Mouse (Mus musculus): ENCODE measurements around the gene Wfdc12. TPM values are rescaled to one million over a fixed set of nuclear protein-coding genes. Genes with fewer than 3 reads are reported as not detected.
A peak's percentile ranks its signal among the peaks of the same experiment; 100 is the strongest.

The Wfdc12 gene
- polyA plus RNA-seq, 1 experiment from 2014 or later = not detected

DNA sequence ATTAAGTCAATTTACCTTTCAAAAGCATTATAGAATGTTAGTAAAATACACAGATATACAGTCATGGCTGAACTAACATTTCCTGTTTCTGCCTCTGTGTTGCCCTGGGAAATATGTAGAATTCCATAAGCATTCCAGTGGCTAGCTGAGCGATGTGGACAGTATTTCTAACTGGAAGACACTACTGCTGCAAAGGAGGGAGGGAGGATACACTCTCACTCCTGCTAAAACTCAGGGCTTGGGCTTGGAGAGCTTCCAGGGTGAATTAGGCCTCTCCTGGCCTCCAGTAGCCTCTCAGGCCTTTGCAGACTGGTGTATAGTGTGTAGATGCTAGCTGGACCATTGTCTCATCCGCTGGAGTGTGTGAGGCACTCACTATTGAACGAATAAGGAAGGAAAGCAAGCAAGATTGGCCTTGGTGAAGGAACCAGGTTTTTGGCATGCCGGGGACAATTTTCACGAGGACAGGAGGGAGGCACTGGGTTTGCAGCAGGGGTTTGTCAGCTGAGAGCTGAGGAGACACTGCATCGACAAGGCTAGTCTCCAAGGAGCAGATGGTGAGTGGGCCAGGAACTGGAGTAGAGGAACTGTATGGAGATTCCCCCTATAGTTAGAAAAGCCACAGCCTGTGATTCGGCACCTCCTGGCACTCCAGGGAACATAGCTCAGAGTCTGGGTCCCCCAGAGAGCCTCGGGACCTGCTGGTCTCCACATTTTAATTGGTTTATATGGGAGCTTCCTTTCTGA, 15.6 kb downstream of the Wfdc12 start:
- no peaks in the 10 kb centered on the region for H3K9me3 ChIP-seq (replicated peaks)
- WGBS = 69% methylated on average over 8 of the region's 8 CpGs
- no peaks in the 10 kb centered on the region for H3K36me3 ChIP-seq
- H3K4me3 ChIP-seq = no peak overlapping the region
- H3K4me2 ChIP-seq = no peak overlapping the region
- peaks cover 22% of the 10 kb centered on the region for H3K4me1 ChIP-seq (replicated peaks)
- no peak overlapping the region for H3K9ac ChIP-seq
- no peak for ATAC-seq (replicated peaks; ENCODE audit: insufficient number of reproducible peaks, insufficient read depth, low FRiP score, low read depth)
- peaks cover 44% of the 10 kb centered on the region for H3K27me3 ChIP-seq
- H3K27ac ChIP-seq = no peak overlapping the region

GRCm38 (mm10) chr2:164173394-164173793, 17.0 kb downstream of the Wfdc12 start:
- Histone ChIP-seq H3K4me3 (no peak overlapping the region), H3K27ac (no peak overlapping the region), H3K4me1 (replicated peaks) (peaks cover 25% of the 10 kb centered on the region), H3K36me3 (no peaks in the 10 kb centered on the region), H3K9me3 (replicated peaks) (no peaks in the 10 kb centered on the region), H3K27me3 (peaks cover 54% of the 10 kb centered on the region), H3K4me2 (no peak overlapping the region), H3K9ac (no peak overlapping the region)
- 31% methylated on average over 3 of the region's 3 CpGs for WGBS
- ATAC-seq (replicated peaks; ENCODE audit: insufficient number of reproducible peaks, insufficient read depth, low FRiP score, low read depth) = no peak

DNA sequence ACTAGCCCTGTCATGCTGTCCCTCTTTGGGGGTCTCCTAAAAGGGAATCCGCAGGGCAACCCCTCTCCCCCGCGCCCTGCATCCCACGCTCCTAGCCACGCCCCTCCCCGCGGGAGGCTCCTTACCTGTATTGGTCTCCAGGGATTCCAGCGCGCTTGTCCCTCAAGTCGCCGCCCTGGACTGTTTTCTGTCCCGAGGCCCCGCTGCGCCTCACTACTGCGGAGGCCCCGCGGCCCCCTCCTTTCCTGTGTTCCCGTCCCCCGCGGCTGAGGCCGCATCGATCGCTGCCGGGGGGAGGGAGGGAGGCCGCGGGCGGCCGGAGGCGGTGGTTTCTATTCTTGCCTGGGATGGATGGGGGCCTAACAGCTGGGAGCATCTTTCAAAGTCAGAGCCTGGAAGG, 19.5 kb downstream of the Wfdc12 start, which contains the start of gene Kcns1:
Gene Kcns1, minus strand, starts transcription at position 212 of the 400 bp plus-strand sequence.
- Histone ChIP-seq H3K27ac (no peak within 1 kb of the TSS), H3K4me1 (replicated peaks) (peaks cover 34% of the 10 kb centered on the region), H3K36me3 (no peaks in the 10 kb centered on the region), H3K4me3 (peak within 1 kb of the TSS; percentile 39), H3K9ac (no peak within 1 kb of the TSS; the same call in 1 of the 2 replicates), H3K9me3 (replicated peaks) (no peaks in the 10 kb centered on the region), H3K4me2 (peak within 1 kb of the TSS; percentile 63), H3K27me3 (peaks cover 66% of the 10 kb centered on the region)
- ATAC-seq (replicated peaks; ENCODE audit: insufficient number of reproducible peaks, insufficient read depth, low FRiP score, low read depth) = no peak
- under 1% methylated on average over 29 of the region's 29 CpGs for WGBS

GRCm38 (mm10) chr2:164170326-164170725, 20.1 kb downstream of the Wfdc12 start:
- no peaks in the 10 kb centered on the region for H3K36me3 ChIP-seq
- H3K27me3 ChIP-seq = peaks cover 72% of the 10 kb centered on the region
- H3K4me2 ChIP-seq = no peak overlapping the region
- WGBS = 11% methylated on average over 11 of the region's 11 CpGs
- no peak overlapping the region for H3K27ac ChIP-seq
- no peak for ATAC-seq (replicated peaks; ENCODE audit: insufficient number of reproducible peaks, insufficient read depth, low FRiP score, low read depth)
- no peaks in the 10 kb centered on the region for H3K9me3 ChIP-seq (replicated peaks)
- 0 out of 2 replicates have a peak overlapping the region, but pooled peaks have one; percentile 39 for H3K4me3 ChIP-seq
- no peak overlapping the region for H3K9ac ChIP-seq
- H3K4me1 ChIP-seq (replicated peaks) = peaks cover 34% of the 10 kb centered on the region

- no peak overlapping the region for H3K9ac ChIP-seq
- no peaks in the 10 kb centered on the region for H3K36me3 ChIP-seq
- H3K9me3 ChIP-seq (replicated peaks) = no peaks in the 10 kb centered on the region
- H3K27me3 ChIP-seq = peaks cover 83% of the 10 kb centered on the region
- peak overlapping the region; percentile 62 for H3K4me2 ChIP-seq
- peaks cover 26% of the 10 kb centered on the region for H3K4me1 ChIP-seq (replicated peaks)
- WGBS = 10% methylated on average over 42 of the region's 42 CpGs
- peak overlapping the region; percentile 34 for H3K4me3 ChIP-seq
- H3K27ac ChIP-seq = no peak overlapping the region
- no peak for ATAC-seq (replicated peaks; ENCODE audit: insufficient number of reproducible peaks, insufficient read depth, low FRiP score, low read depth)
Measured at GRCm38 (mm10) chr2:164168571-164168946, 21.8 kb downstream of the Wfdc12 start.

GRCm38 (mm10) chr2:164167752-164168570, 22.4 kb downstream of the Wfdc12 start:
- Histone ChIP-seq H3K9me3 (replicated peaks) (no peaks in the 10 kb centered on the region), H3K27me3 (peaks cover 83% of the 10 kb centered on the region), H3K9ac (no peak overlapping the region), H3K36me3 (no peaks in the 10 kb centered on the region), H3K27ac (no peak overlapping the region), H3K4me1 (replicated peaks) (peaks cover 24% of the 10 kb centered on the region), H3K4me2 (peak overlapping the region; percentile 62), H3K4me3 (peak overlapping the region; percentile 34)
- WGBS = 13% methylated on average over 90 of the region's 90 CpGs
- ATAC-seq (replicated peaks; ENCODE audit: insufficient number of reproducible peaks, insufficient read depth, low FRiP score, low read depth) = 0 out of 2 replicates have a peak, but pooled peaks have one; percentile 8

DNA sequence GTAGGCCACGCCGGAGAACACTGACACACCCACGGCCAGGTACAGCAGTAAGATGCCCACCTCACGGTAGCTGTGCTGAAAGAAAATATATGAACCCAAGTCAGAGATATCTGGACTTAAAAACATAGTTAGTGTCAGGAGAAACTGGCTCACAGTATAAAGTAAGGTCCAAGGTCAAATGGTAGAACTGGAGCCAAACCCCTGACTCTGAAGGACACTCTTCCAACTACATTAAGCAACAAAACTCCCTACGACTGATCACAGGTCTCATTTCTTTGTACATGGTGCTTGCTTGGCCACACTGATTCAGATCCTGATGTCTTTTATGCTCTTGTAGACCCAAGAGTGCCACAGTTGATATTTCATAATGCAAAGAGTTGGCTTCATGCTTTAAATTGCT, 25.5 kb downstream of the Wfdc12 start:
- Histone ChIP-seq H3K9me3 (replicated peaks) (no peaks in the 10 kb centered on the region), H3K4me1 (replicated peaks) (peaks cover 11% of the 10 kb centered on the region), H3K4me3 (no peak overlapping the region), H3K9ac (no peak overlapping the region), H3K27me3 (peaks cover 58% of the 10 kb centered on the region), H3K27ac (no peak overlapping the region), H3K36me3 (no peaks in the 10 kb centered on the region), H3K4me2 (no peak overlapping the region)
- ATAC-seq (replicated peaks; ENCODE audit: insufficient number of reproducible peaks, insufficient read depth, low FRiP score, low read depth) = no peak
- 90% methylated on average over 5 of the region's 5 CpGs for WGBS

DNA sequence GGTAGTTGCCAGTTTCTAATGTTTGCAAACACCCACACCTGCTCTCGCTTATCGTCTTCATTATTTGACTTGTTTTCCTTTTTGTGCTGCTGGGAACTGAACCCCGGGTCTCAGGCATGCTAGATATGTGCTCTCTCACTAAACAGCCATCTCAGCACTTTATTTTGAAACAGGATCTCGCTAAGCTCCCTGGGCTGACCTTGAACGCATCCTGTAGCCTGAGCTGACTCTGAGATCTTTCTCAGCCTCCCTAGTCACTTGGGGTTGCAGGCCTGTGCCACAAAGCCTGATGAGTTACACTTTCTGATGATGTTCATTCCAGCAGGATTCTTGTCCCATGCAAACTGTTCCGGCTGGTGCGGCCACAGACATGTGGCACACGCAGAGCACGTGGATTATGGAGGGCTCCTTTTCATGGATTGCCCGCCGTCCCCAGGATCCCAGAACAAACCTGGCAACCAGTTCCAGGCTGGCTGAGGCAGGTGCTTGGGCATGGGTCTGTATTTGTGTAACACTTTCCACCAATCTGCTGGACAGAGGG, 28.8 kb downstream of the Wfdc12 start:
- no peak for ATAC-seq (replicated peaks; ENCODE audit: insufficient number of reproducible peaks, insufficient read depth, low FRiP score, low read depth)
- 77% methylated on average over 11 of the region's 11 CpGs for WGBS
- no peaks in the 10 kb centered on the region for H3K9me3 ChIP-seq (replicated peaks)
- peaks cover 24% of the 10 kb centered on the region for H3K27me3 ChIP-seq
- H3K4me1 ChIP-seq (replicated peaks) = no peaks in the 10 kb centered on the region
- no peaks in the 10 kb centered on the region for H3K36me3 ChIP-seq
- no peak overlapping the region for H3K9ac ChIP-seq
- H3K4me3 ChIP-seq = no peak overlapping the region
- no peak overlapping the region for H3K4me2 ChIP-seq
- H3K27ac ChIP-seq = no peak overlapping the region

DNA sequence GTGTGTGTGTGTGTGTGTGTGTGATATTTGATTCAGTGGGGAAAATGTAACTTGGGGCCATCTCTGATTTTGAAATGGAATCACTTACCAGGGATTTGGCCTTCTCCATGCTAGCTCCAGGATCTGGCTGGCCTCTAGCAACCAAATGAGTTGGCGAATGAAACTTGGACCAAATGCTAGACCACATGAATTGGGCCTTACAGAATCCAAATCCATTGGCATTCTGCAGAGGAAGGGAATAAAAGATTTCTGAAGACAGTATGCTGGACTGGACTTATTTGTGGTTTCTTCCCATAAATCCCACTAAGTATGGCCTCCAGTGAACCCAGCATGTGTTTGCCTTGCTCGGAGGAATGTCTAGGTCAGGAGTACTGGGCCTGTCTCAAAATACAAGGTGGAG, 31.6 kb downstream of the Wfdc12 start:
- Histone ChIP-seq H3K36me3 (peaks cover 4% of the 10 kb centered on the region), H3K27ac (no peak overlapping the region), H3K4me2 (no peak overlapping the region), H3K4me3 (no peak overlapping the region), H3K9ac (no peak overlapping the region), H3K27me3 (no peaks in the 10 kb centered on the region), H3K4me1 (replicated peaks) (no peaks in the 10 kb centered on the region), H3K9me3 (replicated peaks) (no peaks in the 10 kb centered on the region)
- 93% methylated on average over 2 of the region's 2 CpGs for WGBS
- ATAC-seq (replicated peaks; ENCODE audit: insufficient number of reproducible peaks, insufficient read depth, low FRiP score, low read depth) = no peak

- H3K4me2 ChIP-seq = no peak overlapping the region
- WGBS = 86% methylated on average over 7 of the region's 7 CpGs
- H3K36me3 ChIP-seq = peaks cover 26% of the 10 kb centered on the region
- H3K27me3 ChIP-seq = no peaks in the 10 kb centered on the region
- ATAC-seq (replicated peaks; ENCODE audit: insufficient number of reproducible peaks, insufficient read depth, low FRiP score, low read depth) = no peak
- no peak overlapping the region for H3K27ac ChIP-seq
- H3K9me3 ChIP-seq (replicated peaks) = no peaks in the 10 kb centered on the region
- no peak overlapping the region for H3K9ac ChIP-seq
- H3K4me1 ChIP-seq (replicated peaks) = no peaks in the 10 kb centered on the region
- H3K4me3 ChIP-seq = no peak overlapping the region
Measured at GRCm38 (mm10) chr2:164156158-164156557, 34.2 kb downstream of the Wfdc12 start.

GRCm38 (mm10) chr2:164154007-164154406, 36.4 kb downstream of the Wfdc12 start:
- Histone ChIP-seq H3K4me2 (no peak overlapping the region), H3K27me3 (no peaks in the 10 kb centered on the region), H3K4me1 (replicated peaks) (peaks cover 9% of the 10 kb centered on the region), H3K27ac (no peak overlapping the region), H3K36me3 (peaks cover 26% of the 10 kb centered on the region), H3K9ac (no peak overlapping the region), H3K4me3 (no peak overlapping the region), H3K9me3 (replicated peaks) (no peaks in the 10 kb centered on the region)
- ATAC-seq (replicated peaks; ENCODE audit: insufficient number of reproducible peaks, insufficient read depth, low FRiP score, low read depth) = no peak
- WGBS = 90% methylated on average over 10 of the region's 10 CpGs

Measured in heart, embryonic 15.5 days (tissue).